Mouse (Mus musculus): ENCODE measurements around the gene Lhx6. TPM values are rescaled to one million over a fixed set of nuclear protein-coding genes. Genes with fewer than 3 reads are reported as not detected.

The Lhx6 gene
- polyA plus RNA-seq, 1 experiment from 2014 or later, result 1.4 TPM

DNA sequence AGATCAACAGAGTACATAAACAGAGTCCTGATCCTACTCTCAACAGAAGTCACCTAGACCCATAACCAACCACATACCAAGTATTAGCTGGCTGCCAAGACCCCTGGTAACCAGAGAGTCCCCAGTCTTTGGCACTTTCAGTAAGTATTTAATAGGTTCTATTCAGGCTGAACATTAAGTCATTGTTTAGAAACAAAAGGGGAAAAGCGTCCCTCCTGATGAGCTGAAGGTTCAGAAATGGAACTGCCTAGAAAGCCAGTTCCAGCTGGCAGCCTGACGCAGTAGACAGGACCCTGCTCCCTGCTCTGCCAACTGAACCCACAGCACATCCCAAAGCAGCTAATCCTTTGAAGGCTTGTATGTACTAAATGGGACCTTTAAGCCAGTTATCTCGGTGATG lies 16.0 kb downstream of the Lhx6 start:
- no peak for ATAC-seq (ENCODE audit: low FRiP score)
- Histone ChIP-seq H3K9ac (no peak overlapping the region), H3K4me2 (replicated peaks) (no peak overlapping the region), H3K9me3 (replicated peaks) (no peaks in the 10 kb centered on the region), H3K4me3 (no peak overlapping the region), H3K36me3 (no peaks in the 10 kb centered on the region), H3K27me3 (peaks cover 81% of the 10 kb centered on the region), H3K27ac (no peak overlapping the region), H3K4me1 (peaks cover 13% of the 10 kb centered on the region)
- WGBS, result 43% methylated on average over 3 of the region's 3 CpGs

DNA sequence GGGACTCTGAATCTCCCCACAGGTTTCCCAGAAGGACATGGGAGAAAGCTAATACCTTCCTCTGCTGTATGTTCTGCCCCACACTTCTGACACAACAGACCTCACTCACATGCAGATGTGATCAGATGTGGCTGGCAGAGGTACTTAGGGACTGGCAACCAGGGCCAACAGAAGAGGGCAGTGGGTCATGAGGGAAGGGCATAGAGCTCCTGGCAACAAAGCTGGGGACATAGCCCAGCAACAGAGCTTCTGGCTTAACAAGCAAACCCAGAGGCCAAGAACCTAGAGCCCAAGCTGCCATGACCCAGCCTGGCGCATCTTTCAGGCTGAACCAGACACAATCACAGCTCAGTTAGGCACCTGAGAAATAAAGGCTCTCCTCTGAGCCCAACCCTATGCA lies 20.2 kb downstream of the Lhx6 start:
- no peak overlapping the region for H3K27ac ChIP-seq
- H3K4me3 ChIP-seq, result no peak overlapping the region
- H3K9ac ChIP-seq, result no peak overlapping the region
- no peaks in the 10 kb centered on the region for H3K36me3 ChIP-seq
- no peak overlapping the region for H3K4me2 ChIP-seq (replicated peaks)
- H3K9me3 ChIP-seq (replicated peaks), result no peaks in the 10 kb centered on the region
- H3K27me3 ChIP-seq, result peaks cover 39% of the 10 kb centered on the region
- peaks cover 4% of the 10 kb centered on the region; the same call in 1 of the 2 replicates for H3K4me1 ChIP-seq
- no peak for ATAC-seq (ENCODE audit: low FRiP score)
- 100% methylated on average over 1 of the region's 1 CpGs for WGBS

- peaks cover 5% of the 10 kb centered on the region; the same call in 1 of the 2 replicates for H3K4me1 ChIP-seq
- 85% methylated on average over 9 of the region's 9 CpGs for WGBS
- no peak for ATAC-seq (ENCODE audit: low FRiP score)
These were observed 22.2 kb downstream of the Lhx6 start for GRCm38 (mm10) chr2:36082802-36083580.

GRCm38 (mm10) chr2:36081446-36081845 lies 23.8 kb downstream of the Lhx6 start:
- WGBS, result 29% methylated on average over 9 of the region's 9 CpGs
- Histone ChIP-seq H3K4me1 (peaks cover 17% of the 10 kb centered on the region), H3K4me3 (no peak overlapping the region), H3K9me3 (replicated peaks) (no peaks in the 10 kb centered on the region), H3K36me3 (no peaks in the 10 kb centered on the region), H3K27me3 (peaks cover 6% of the 10 kb centered on the region), H3K9ac (no peak overlapping the region), H3K4me2 (replicated peaks) (no peak overlapping the region), H3K27ac (no peak overlapping the region)
- ATAC-seq (ENCODE audit: low FRiP score), result no peak

More at GRCm38 (mm10) chr2:36082802-36083580, 22.2 kb downstream of the Lhx6 start:
- Histone ChIP-seq H3K27ac (no peak overlapping the region), H3K4me3 (no peak overlapping the region), H3K9me3 (replicated peaks) (no peaks in the 10 kb centered on the region), H3K9ac (no peak overlapping the region), H3K27me3 (peaks cover 19% of the 10 kb centered on the region), H3K36me3 (no peaks in the 10 kb centered on the region), H3K4me2 (replicated peaks) (no peak overlapping the region)

DNA sequence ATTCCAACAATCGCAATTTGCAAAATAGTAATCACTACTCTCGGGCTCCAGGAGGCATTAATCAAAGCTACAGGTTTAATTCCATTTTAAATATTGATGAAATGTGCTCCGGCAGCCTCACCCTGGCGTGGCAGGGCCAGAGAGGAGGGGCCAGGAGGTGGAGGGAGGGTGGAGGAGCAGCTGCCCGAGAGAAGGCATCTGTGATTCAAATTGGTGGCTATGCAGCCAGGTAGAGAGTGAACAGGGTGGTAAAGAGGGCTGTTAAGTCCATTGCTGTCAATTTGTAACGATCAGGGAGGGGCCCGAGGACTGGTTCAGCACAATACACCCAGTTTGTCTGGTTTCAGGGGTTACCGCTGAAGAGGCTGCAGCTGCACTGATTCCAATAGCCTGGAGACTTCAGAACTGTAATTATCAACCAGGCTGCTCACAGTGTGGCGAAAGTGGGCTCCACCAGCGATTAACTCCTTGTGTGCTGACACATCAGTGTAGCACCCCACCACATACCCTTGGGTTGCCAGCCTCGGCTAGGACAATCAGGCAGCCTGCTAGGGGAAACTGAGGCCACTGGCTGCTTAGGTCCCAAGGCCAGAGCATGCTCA lies 27.9 kb downstream of the Lhx6 start:
- peak overlapping the region; percentile 17; the same call in 1 of the 2 replicates for H3K4me3 ChIP-seq
- peak overlapping the region; percentile 37 for H3K4me2 ChIP-seq (replicated peaks)
- ATAC-seq (ENCODE audit: low FRiP score), result peak; percentile 69
- H3K36me3 ChIP-seq, result no peaks in the 10 kb centered on the region
- peaks cover 17% of the 10 kb centered on the region for H3K4me1 ChIP-seq
- H3K27me3 ChIP-seq, result no peaks in the 10 kb centered on the region; the same call in 1 of the 2 replicates
- no peaks in the 10 kb centered on the region for H3K9me3 ChIP-seq (replicated peaks)
- no peak overlapping the region for H3K9ac ChIP-seq
- 18% methylated on average over 11 of the region's 11 CpGs for WGBS
- 0 out of 2 replicates have a peak overlapping the region, but pooled peaks have one; percentile 7 for H3K27ac ChIP-seq

- H3K27me3 ChIP-seq, result no peaks in the 10 kb centered on the region; the same call in 1 of the 2 replicates
- ATAC-seq (ENCODE audit: low FRiP score), result no peak
- H3K9ac ChIP-seq, result no peak overlapping the region
- no peak overlapping the region for H3K4me2 ChIP-seq (replicated peaks)
- H3K36me3 ChIP-seq, result no peaks in the 10 kb centered on the region
- WGBS, result 88% methylated on average over 5 of the region's 5 CpGs
- no peaks in the 10 kb centered on the region for H3K9me3 ChIP-seq (replicated peaks)
- H3K4me3 ChIP-seq, result no peak overlapping the region
- peaks cover 13% of the 10 kb centered on the region for H3K4me1 ChIP-seq
- H3K27ac ChIP-seq, result no peak overlapping the region
These were observed 30.0 kb downstream of the Lhx6 start for GRCm38 (mm10) chr2:36075210-36075609.

DNA sequence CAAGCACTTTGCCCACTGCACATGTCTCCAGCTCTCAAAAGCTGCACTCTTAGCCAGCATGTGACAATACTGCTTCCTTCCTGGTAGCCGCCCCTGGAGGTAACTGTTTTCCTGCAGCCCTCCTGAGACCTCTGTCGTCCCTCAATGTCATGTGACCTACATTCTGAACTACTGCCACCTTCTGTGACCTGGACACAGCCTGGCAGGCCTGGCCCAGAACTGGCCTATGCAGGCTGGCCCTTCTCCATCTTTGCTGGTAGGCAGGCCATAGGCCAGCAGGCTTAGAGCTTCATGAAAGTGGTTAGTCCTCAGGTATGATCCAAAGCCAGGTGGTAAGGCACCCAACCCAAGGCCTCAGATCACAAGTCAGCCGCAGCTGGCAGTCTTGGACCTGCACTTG lies 31.4 kb downstream of the Lhx6 start:
- H3K4me3 ChIP-seq, result no peak overlapping the region
- no peak overlapping the region for H3K27ac ChIP-seq
- no peaks in the 10 kb centered on the region for H3K36me3 ChIP-seq
- no peaks in the 10 kb centered on the region for H3K9me3 ChIP-seq (replicated peaks)
- ATAC-seq (ENCODE audit: low FRiP score), result no peak
- peaks cover 13% of the 10 kb centered on the region for H3K4me1 ChIP-seq
- no peaks in the 10 kb centered on the region; the same call in 1 of the 2 replicates for H3K27me3 ChIP-seq
- H3K9ac ChIP-seq, result no peak overlapping the region
- no peak overlapping the region for H3K4me2 ChIP-seq (replicated peaks)
- WGBS, result 61% methylated on average over 3 of the region's 3 CpGs

DNA sequence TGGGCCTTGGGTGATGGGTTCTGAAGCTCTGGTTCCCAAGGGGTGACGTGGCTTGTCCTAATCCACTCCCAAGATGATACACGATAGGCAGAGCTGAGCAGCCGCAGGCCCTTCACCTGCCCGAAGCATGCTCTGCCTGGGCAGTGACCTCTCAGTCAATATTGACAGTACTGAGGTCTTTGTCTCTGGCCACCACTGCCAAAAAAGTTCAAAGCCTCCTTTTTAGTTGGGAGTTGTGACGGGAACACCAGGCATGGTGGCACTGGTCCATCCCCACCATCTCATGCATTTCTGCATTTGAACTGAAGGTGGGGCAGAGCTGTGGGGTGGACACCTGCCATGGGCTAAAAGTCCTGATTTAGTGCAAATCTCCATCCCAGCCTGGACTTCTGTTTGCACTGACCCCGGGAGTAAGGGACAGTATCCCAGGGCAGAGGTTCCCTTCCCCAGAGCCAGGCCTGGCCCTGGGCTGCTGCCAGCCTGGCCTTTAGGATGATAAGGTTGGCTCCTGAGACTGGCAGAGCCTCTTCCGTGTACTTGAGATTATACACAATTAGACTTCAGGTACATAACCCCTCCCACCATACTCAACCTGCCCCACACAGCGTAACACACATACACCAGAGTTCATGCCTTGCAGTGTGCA lies 33.4 kb downstream of the Lhx6 start:
- Histone ChIP-seq H3K36me3 (no peaks in the 10 kb centered on the region), H3K9me3 (replicated peaks) (no peaks in the 10 kb centered on the region), H3K27ac (no peak overlapping the region), H3K4me1 (0 out of 2 replicates have a peak, but pooled peaks cover under 1% of the 10 kb centered on the region), H3K4me2 (replicated peaks) (no peak overlapping the region), H3K27me3 (no peaks in the 10 kb centered on the region; the same call in 1 of the 2 replicates), H3K4me3 (no peak overlapping the region), H3K9ac (no peak overlapping the region)
- no peak for ATAC-seq (ENCODE audit: low FRiP score)
- 77% methylated on average over 8 of the region's 8 CpGs for WGBS

GRCm38 (mm10) chr2:36067132-36067531 lies 38.1 kb downstream of the Lhx6 start:
- H3K4me2 ChIP-seq (replicated peaks), result no peak overlapping the region
- ATAC-seq (ENCODE audit: low FRiP score), result no peak
- H3K4me1 ChIP-seq, result no peaks in the 10 kb centered on the region
- H3K9ac ChIP-seq, result no peak overlapping the region
- H3K27me3 ChIP-seq, result no peaks in the 10 kb centered on the region; the same call in 1 of the 2 replicates
- no peak overlapping the region for H3K27ac ChIP-seq
- H3K36me3 ChIP-seq, result no peaks in the 10 kb centered on the region
- H3K4me3 ChIP-seq, result no peak overlapping the region
- H3K9me3 ChIP-seq (replicated peaks), result no peaks in the 10 kb centered on the region
- WGBS, result 50% methylated on average over 9 of the region's 9 CpGs

GRCm38 (mm10) chr2:36061409-36061808 lies 43.8 kb downstream of the Lhx6 start:
- H3K36me3 ChIP-seq, result no peaks in the 10 kb centered on the region
- H3K4me3 ChIP-seq, result no peak overlapping the region
- no peaks in the 10 kb centered on the region for H3K4me1 ChIP-seq
- no peak overlapping the region for H3K9ac ChIP-seq
- H3K4me2 ChIP-seq (replicated peaks), result no peak overlapping the region
- H3K27ac ChIP-seq, result no peak overlapping the region
- H3K9me3 ChIP-seq (replicated peaks), result no peaks in the 10 kb centered on the region
- ATAC-seq (ENCODE audit: low FRiP score), result no peak
- H3K27me3 ChIP-seq, result no peaks in the 10 kb centered on the region; the same call in 1 of the 2 replicates
- WGBS, result 61% methylated on average over 5 of the region's 5 CpGs

DNA sequence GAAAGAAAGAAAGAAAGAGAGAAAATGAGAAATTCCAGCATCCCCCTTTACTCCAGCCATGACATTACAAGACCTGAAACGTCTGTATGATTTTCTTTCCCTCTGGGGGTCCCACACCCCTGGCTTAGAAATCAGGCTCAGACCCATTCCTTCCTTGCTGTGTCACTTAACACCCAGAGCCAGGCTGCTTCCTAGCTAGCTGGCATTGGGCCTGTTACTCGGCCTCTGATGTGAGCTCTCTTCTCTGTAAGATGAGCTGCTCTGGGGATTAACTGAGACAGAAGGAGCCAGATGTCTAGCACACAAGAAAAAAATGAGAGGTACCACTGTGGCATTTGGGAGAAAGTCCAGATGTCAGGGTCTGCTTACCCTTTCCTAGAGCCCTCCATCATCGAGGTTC lies 49.0 kb downstream of the Lhx6 start:
- no peaks in the 10 kb centered on the region for H3K4me1 ChIP-seq
- H3K27me3 ChIP-seq, result no peaks in the 10 kb centered on the region
- no peak overlapping the region for H3K4me2 ChIP-seq (replicated peaks)
- H3K4me3 ChIP-seq, result no peak overlapping the region
- H3K36me3 ChIP-seq, result no peaks in the 10 kb centered on the region
- H3K27ac ChIP-seq, result no peak overlapping the region
- ATAC-seq (ENCODE audit: low FRiP score), result no peak
- WGBS, result 50% methylated on average over 3 of the region's 3 CpGs
- no peak overlapping the region for H3K9ac ChIP-seq
- no peaks in the 10 kb centered on the region for H3K9me3 ChIP-seq (replicated peaks)

- Histone ChIP-seq H3K4me3 (no peak overlapping the region), H3K27me3 (no peaks in the 10 kb centered on the region), H3K4me2 (replicated peaks) (no peak overlapping the region), H3K9me3 (replicated peaks) (no peaks in the 10 kb centered on the region), H3K36me3 (no peaks in the 10 kb centered on the region), H3K9ac (no peak overlapping the region), H3K4me1 (peaks cover 8% of the 10 kb centered on the region), H3K27ac (no peak overlapping the region)
- WGBS, result 83% methylated on average over 3 of the region's 3 CpGs
- no peak for ATAC-seq (ENCODE audit: low FRiP score)
These were observed 52.0 kb downstream of the Lhx6 start for GRCm38 (mm10) chr2:36053249-36053648.
